Mouse (Mus musculus) heart, embryonic 15.5 days (tissue): Measurements from ENCODE around the gene Pou2f2. TPM values are rescaled to one million over a fixed set of nuclear protein-coding genes. Genes with fewer than 3 reads are reported as not detected.

ENCODE experiments used
- ATAC-seq: fragments of 200-750 bp; cut with Nextera tagmentation; replicated peaks from 2 replicates; pipeline ENCODE4 v1.8.0; 2017; ENCODE audit warnings: low read depth, moderate TSS enrichment; ENCODE audit not compliant: insufficient number of reproducible peaks, insufficient read depth, low FRiP score
- H3K27ac ChIP-seq: fragments of 300-500 bp; sonication (generic); 2 replicates; pipeline ENCODE4 v1.5.1; 2015; ENCODE audit warnings: mild to moderate bottlenecking, inconsistent platforms
- H3K27me3 ChIP-seq: fragments of 300-500 bp; sonication (generic); 2 replicates; pipeline ENCODE4 v1.6.1; 2015; ENCODE audit warnings: inconsistent platforms
- H3K36me3 ChIP-seq: fragments of 300-500 bp; sonication (generic); 2 replicates; pipeline ENCODE4 v1.6.1; 2015; ENCODE audit warnings: mild to moderate bottlenecking, inconsistent platforms
- H3K4me1 ChIP-seq: fragments of 300-500 bp; sonication (generic); replicated peaks from 2 replicates; pipeline ENCODE4 v1.6.1; 2015; ENCODE audit warnings: inconsistent platforms
- H3K4me2 ChIP-seq: fragments of 300-500 bp; sonication (generic); 2 replicates; pipeline ENCODE4 v1.6.1; 2015; ENCODE audit warnings: inconsistent platforms, mild to moderate bottlenecking, moderate library complexity
- H3K4me3 ChIP-seq: fragments of 300-500 bp; sonication (generic); 2 replicates; pipeline ENCODE4 v1.5.1; 2015; ENCODE audit warnings: mild to moderate bottlenecking, inconsistent platforms
- H3K9ac ChIP-seq: fragments of 300-500 bp; sonication (generic); 2 replicates; pipeline ENCODE4 v1.6.1; 2015; ENCODE audit warnings: mild to moderate bottlenecking, inconsistent platforms
- H3K9me3 ChIP-seq: fragments of 300-500 bp; sonication (generic); replicated peaks from 2 replicates; pipeline ENCODE4 v1.6.1; 2016; ENCODE audit warnings: inconsistent platforms
- WGBS: fragments of 180-500 bp; shearing (Covaris S2); methylation state at CpG from one replicate; pipeline ENCODE4 v1.1.7; 2015; ENCODE audit warnings: mixed read lengths; 5-methylcytosine and 5-hydroxymethylcytosine counted together
- polyA plus RNA-seq: library from polyadenylated mRNA; unstranded; fragments of >200 nt; fragmentation: Nextera tagmentation; extraction: Ambion mirVana; gene quantifications from 2 replicates; pipeline ENCODE4 v1.2.1, GENCODE M21; 2015

The Pou2f2 gene
- polyA plus RNA-seq, 1 experiment from 2014 or later = 0.49 TPM

- Histone ChIP-seq H3K9me3 (no peaks in the 10 kb centered on the region), H3K4me2 (no peak overlapping the region), H3K9ac (no peak overlapping the region), H3K4me3 (no peak overlapping the region), H3K27me3 (0 out of 2 replicates have a peak, but pooled peaks cover under 1% of the 10 kb centered on the region), H3K4me1 (peaks cover 22% of the 10 kb centered on the region), H3K36me3 (peaks cover 18% of the 10 kb centered on the region), H3K27ac (no peak overlapping the region)
- ATAC-seq = no peak; the same call in 1 of the 2 replicates
- 66% methylated on average over 10 of the region's 10 CpGs for WGBS
These were observed 92.1 kb downstream of the Pou2f2 start for GRCm38 (mm10) chr7:25087256-25087912.

DNA sequence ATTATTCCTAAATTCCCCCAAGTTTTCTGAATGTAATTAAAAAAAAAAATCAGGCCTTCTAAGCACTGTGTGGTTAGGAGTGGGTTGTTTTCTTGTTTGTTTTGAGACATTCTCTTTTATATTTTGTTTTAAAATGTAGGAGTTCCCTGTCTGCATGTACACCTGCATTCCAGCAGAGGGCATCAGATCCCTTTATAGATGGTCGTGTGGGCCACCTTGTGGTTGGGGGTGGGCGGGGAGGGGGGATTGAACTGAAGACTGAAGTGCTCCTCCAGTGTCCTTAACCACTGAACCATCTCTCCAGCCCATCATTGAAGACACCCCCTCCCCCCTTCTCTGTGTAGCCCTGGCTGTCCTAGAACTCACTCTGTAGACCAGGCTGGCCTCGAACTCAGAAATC lies 92.9 kb downstream of the Pou2f2 start:
- WGBS = 57% methylated on average over 3 of the region's 3 CpGs
- peaks cover 22% of the 10 kb centered on the region for H3K4me1 ChIP-seq
- H3K4me2 ChIP-seq = no peak overlapping the region
- no peak overlapping the region for H3K4me3 ChIP-seq
- ATAC-seq = no peak
- H3K9me3 ChIP-seq = no peaks in the 10 kb centered on the region
- no peak overlapping the region for H3K27ac ChIP-seq
- no peaks in the 10 kb centered on the region for H3K27me3 ChIP-seq
- no peak overlapping the region for H3K9ac ChIP-seq
- H3K36me3 ChIP-seq = peaks cover 25% of the 10 kb centered on the region

GRCm38 (mm10) chr7:25084621-25085020 lies 94.9 kb downstream of the Pou2f2 start:
- Histone ChIP-seq H3K4me2 (no peak overlapping the region), H3K9ac (no peak overlapping the region), H3K27ac (no peak overlapping the region), H3K36me3 (peaks cover 46% of the 10 kb centered on the region), H3K4me3 (no peak overlapping the region), H3K27me3 (no peaks in the 10 kb centered on the region), H3K9me3 (no peaks in the 10 kb centered on the region), H3K4me1 (peaks cover 22% of the 10 kb centered on the region)
- ATAC-seq = no peak
- 48% methylated on average over 5 of the region's 5 CpGs for WGBS

GRCm38 (mm10) chr7:25082510-25082909 lies 97.0 kb downstream of the Pou2f2 start:
- no peaks in the 10 kb centered on the region for H3K27me3 ChIP-seq
- peaks cover 29% of the 10 kb centered on the region for H3K4me1 ChIP-seq
- no peak overlapping the region for H3K4me2 ChIP-seq
- H3K9me3 ChIP-seq = no peaks in the 10 kb centered on the region
- 73% methylated on average over 4 of the region's 4 CpGs for WGBS
- H3K4me3 ChIP-seq = no peak overlapping the region
- H3K36me3 ChIP-seq = peaks cover 48% of the 10 kb centered on the region
- H3K9ac ChIP-seq = no peak overlapping the region; the same call in 1 of the 2 replicates
- no peak for ATAC-seq
- H3K27ac ChIP-seq = no peak overlapping the region

GRCm38 (mm10) chr7:25080431-25080830 lies 99.1 kb downstream of the Pou2f2 start:
- H3K9me3 ChIP-seq = no peaks in the 10 kb centered on the region
- ATAC-seq = no peak
- H3K4me3 ChIP-seq = no peak overlapping the region
- H3K4me2 ChIP-seq = no peak overlapping the region
- no peak overlapping the region for H3K27ac ChIP-seq
- H3K9ac ChIP-seq = no peak overlapping the region
- H3K4me1 ChIP-seq = peaks cover 37% of the 10 kb centered on the region
- peaks cover 48% of the 10 kb centered on the region for H3K36me3 ChIP-seq
- H3K27me3 ChIP-seq = no peaks in the 10 kb centered on the region
- WGBS = 92% methylated on average over 13 of the region's 13 CpGs

DNA sequence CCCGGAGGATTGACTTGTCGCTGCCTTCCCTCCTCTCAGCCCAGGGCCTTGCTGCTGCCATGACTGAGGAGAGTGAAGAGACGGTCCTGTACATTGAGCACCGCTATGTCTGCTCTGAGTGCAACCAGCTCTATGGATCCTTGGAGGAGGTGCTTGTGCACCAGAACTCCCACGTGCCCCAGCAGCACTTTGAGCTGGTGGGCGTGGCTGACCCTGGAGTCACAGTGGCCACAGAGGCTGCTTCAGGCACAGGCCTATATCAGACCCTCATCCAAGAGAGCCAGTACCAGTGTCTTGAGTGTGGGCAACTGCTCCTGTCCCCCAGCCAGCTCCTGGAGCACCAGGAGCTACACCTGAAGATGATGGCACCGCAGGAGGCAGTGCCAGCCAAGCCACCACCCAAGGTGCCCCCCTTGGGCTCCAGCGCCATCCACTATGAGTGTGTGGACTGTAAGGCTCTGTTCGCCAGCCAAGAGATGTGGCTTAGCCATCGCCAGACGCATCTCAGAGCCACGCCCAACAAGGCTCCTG lies 100.0 kb downstream of the Pou2f2 start:
- Histone ChIP-seq H3K27ac (no peak overlapping the region), H3K27me3 (no peaks in the 10 kb centered on the region), H3K4me1 (peaks cover 33% of the 10 kb centered on the region), H3K36me3 (peaks cover 48% of the 10 kb centered on the region), H3K4me2 (no peak overlapping the region), H3K4me3 (no peak overlapping the region), H3K9ac (no peak overlapping the region), H3K9me3 (no peaks in the 10 kb centered on the region)
- ATAC-seq = no peak
- 83% methylated on average over 12 of the region's 12 CpGs for WGBS

GRCm38 (mm10) chr7:25077414-25077755 lies 102.1 kb downstream of the Pou2f2 start:
- H3K9ac ChIP-seq = peak overlapping the region; percentile 98
- under 1% methylated on average over 33 of the region's 33 CpGs for WGBS
- peaks cover 30% of the 10 kb centered on the region for H3K36me3 ChIP-seq

DNA sequence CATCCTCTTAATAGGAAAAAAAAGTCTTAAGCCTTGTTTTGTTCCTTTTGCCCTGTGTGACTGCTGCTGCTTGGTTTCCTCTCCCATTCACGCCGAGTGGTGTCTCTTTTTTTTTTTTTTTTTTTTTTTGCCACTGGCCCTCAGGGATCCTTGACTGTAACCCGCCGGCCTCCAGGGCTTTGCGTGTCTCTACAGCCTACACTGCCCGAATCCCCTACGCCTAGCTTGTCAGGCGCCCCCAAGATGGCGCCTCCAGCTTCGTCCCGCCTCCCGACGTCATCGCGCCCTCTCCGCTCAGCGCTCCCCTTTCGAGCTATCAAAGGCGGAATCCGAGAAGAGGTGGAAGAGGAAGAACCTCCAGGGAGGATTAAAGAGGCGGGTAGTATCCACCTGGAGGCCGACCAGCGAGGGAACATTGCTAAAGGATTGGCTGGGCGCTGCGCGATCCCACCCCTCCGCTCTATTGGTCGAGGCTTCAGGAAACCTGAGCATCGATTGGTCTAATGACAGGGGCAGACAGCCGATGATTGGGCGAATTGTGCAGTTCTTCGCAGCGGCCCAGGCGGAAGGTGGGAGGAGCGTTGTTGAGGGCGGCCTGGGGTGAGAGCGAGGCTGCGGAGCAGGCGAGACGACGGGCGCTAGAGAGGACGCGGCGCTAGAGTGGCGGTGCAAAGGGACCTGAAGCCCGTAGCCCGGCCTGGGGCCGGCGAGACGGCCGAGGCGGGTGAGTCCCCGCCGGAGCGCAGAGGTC lies 102.7 kb downstream of the Pou2f2 start:
- peak overlapping the region; percentile 75 for H3K4me2 ChIP-seq
- peak overlapping the region; percentile 98 for H3K9ac ChIP-seq
- H3K4me3 ChIP-seq = peak overlapping the region; percentile 97
- peaks cover 34% of the 10 kb centered on the region for H3K4me1 ChIP-seq
- H3K36me3 ChIP-seq = peaks cover 24% of the 10 kb centered on the region
- H3K27me3 ChIP-seq = no peaks in the 10 kb centered on the region
- no peaks in the 10 kb centered on the region for H3K9me3 ChIP-seq
- under 1% methylated on average over 56 of the region's 56 CpGs for WGBS
- ATAC-seq = peak; percentile 96
- H3K27ac ChIP-seq = peak overlapping the region; percentile 97

More at GRCm38 (mm10) chr7:25077414-25077755, 102.1 kb downstream of the Pou2f2 start:
- Histone ChIP-seq H3K4me1 (peaks cover 34% of the 10 kb centered on the region), H3K9me3 (no peaks in the 10 kb centered on the region), H3K27ac (peak overlapping the region; percentile 97), H3K4me3 (peak overlapping the region; percentile 97), H3K27me3 (no peaks in the 10 kb centered on the region), H3K4me2 (peak overlapping the region; percentile 75)
- ATAC-seq = peak; percentile 40

- Histone ChIP-seq H3K4me1 (peaks cover 39% of the 10 kb centered on the region), H3K36me3 (peaks cover 19% of the 10 kb centered on the region), H3K4me3 (peak overlapping the region; percentile 97), H3K4me2 (peak overlapping the region; percentile 65), H3K27me3 (no peaks in the 10 kb centered on the region), H3K9ac (peak overlapping the region; percentile 62), H3K9me3 (no peaks in the 10 kb centered on the region), H3K27ac (peak overlapping the region; percentile 94)
- WGBS = 16% methylated on average over 7 of the region's 7 CpGs
- ATAC-seq = no peak
These were observed 103.2 kb downstream of the Pou2f2 start for GRCm38 (mm10) chr7:25076296-25076662.

- Histone ChIP-seq H3K9me3 (no peaks in the 10 kb centered on the region), H3K27me3 (no peaks in the 10 kb centered on the region), H3K9ac (no peak overlapping the region), H3K4me1 (peaks cover 54% of the 10 kb centered on the region), H3K4me3 (no peak overlapping the region), H3K36me3 (no peaks in the 10 kb centered on the region), H3K4me2 (no peak overlapping the region), H3K27ac (no peak overlapping the region)
- WGBS = 80% methylated on average over 8 of the region's 8 CpGs
- no peak for ATAC-seq
These were observed 105.6 kb downstream of the Pou2f2 start for GRCm38 (mm10) chr7:25073924-25074323.

DNA sequence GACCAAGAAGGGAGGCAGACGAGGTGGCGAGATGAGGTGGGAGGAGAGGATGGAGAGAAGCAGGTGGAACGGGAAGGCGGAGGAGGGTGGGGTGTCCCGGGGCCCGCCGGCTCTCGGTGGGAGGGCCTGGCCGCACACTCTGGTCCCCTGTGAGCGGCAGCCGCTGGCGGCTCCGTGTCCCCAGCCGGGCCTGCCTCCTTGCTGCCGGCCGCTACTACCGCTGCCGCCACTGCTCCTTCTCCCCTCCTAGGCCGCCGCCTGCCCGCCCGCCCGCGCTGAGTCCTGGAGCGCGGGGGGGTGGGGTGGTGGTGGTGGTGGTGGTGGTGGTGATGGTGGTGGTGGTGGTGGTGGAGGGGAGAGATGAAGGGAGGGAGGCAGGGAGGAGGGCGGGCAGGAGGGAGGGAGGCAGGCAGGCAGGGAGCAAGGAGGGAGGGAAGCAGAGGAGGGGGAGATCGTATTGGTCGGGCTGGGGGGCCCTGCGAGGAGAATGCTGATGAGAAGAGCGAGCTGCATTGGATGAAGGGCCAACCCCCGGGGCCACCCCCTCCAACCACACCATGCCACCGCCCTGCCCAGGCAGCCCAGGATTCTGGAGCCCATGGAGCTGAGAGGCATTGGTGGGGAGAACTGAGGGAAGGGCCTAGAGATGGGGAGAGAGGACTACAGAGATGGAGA lies 106.7 kb downstream of the Pou2f2 start:
- H3K9me3 ChIP-seq = no peaks in the 10 kb centered on the region
- WGBS = 1% methylated on average over 10 of the region's 33 CpGs
- peak overlapping the region; percentile 81 for H3K27ac ChIP-seq
- H3K4me3 ChIP-seq = peak overlapping the region; percentile 73
- peak overlapping the region; percentile 75 for H3K9ac ChIP-seq
- H3K36me3 ChIP-seq = peaks cover 6% of the 10 kb centered on the region; the same call in 1 of the 2 replicates
- peak; percentile 5; the same call in 1 of the 2 replicates for ATAC-seq
- peak overlapping the region; percentile 93 for H3K4me2 ChIP-seq
- H3K4me1 ChIP-seq = peaks cover 43% of the 10 kb centered on the region
- H3K27me3 ChIP-seq = no peaks in the 10 kb centered on the region
